Mouse (Mus musculus) MEL (cell line): ENCODE measurements around the gene Tnfrsf26. TPM values are rescaled to one million over a fixed set of nuclear protein-coding genes. Genes with fewer than 3 reads are reported as not detected.
"Not testable (repeated sequence)": the region's sequence is repeated elsewhere in the genome, so short reads cannot be mapped to it uniquely, and the experiment has no call there.

ENCODE experiments used
- DNase-seq: peaks from one replicate; pipeline ENCODE4 v3.0.0; 2011; ENCODE audit warnings: low read depth, low spot score
- H3K27ac ChIP-seq: 2 replicates; pipeline ENCODE4 v1.5.1; 2012; ENCODE audit warnings: low read depth, mild to moderate bottlenecking, control low read depth, low read length, moderate library complexity; ENCODE audit not compliant: control insufficient read depth
- H3K27me3 ChIP-seq, 2 experiments: fragments of 150-350 bp in 1 of 2; sonication (generic) in 1 of 2; 2 replicates each; pipeline ENCODE4 v1.6.1; 2012; ENCODE audit warnings: low read length in 2 of 2, mild to moderate bottlenecking in 2 of 2, improper control_type of control experiment in 1 of 2, moderate library complexity in 1 of 2; ENCODE audit not compliant: insufficient read depth in 2 of 2, control insufficient read depth in 1 of 2
- H3K36me3 ChIP-seq, 2 experiments: 2 replicates each; pipeline ENCODE4 v1.6.1; 2012 to 2014; ENCODE audit warnings: low read length in 2 of 2, improper control_type of control experiment in 1 of 2, inconsistent platforms in 1 of 2, mild to moderate bottlenecking in 1 of 2; ENCODE audit not compliant: insufficient read depth in 2 of 2, control insufficient read depth in 1 of 2
- H3K4me1 ChIP-seq, 2 experiments: fragments of 150-350 bp in 1 of 2; sonication (generic) in 1 of 2; 2 replicates each; pipeline ENCODE4 v1.6.1; 2012; ENCODE audit warnings: low read length in 2 of 2, improper control_type of control experiment in 1 of 2, mild to moderate bottlenecking in 1 of 2; ENCODE audit not compliant: insufficient read depth in 2 of 2, control insufficient read depth in 1 of 2
- H3K4me3 ChIP-seq, 2 experiments: fragments of 150-350 bp in 1 of 2; sonication (generic) in 1 of 2; 2 replicates each; pipeline ENCODE4 v1.5.1; 2012; ENCODE audit warnings: low read depth in 2 of 2, low read length in 2 of 2, mild to moderate bottlenecking in 2 of 2, moderate library complexity in 2 of 2, control low read depth in 1 of 2, improper control_type of control experiment in 1 of 2; ENCODE audit not compliant: control insufficient read depth in 1 of 2, insufficient read depth in 1 of 2
- H3K79me2 ChIP-seq: 2 replicates; pipeline ENCODE4 v1.6.1; 2012; ENCODE audit warnings: mild to moderate bottlenecking, low read length, moderate library complexity; ENCODE audit not compliant: control insufficient read depth, poor library complexity, insufficient read depth
- H3K9ac ChIP-seq: 2 replicates; pipeline ENCODE4 v1.6.1; 2012; ENCODE audit warnings: low read depth, mild to moderate bottlenecking, control low read depth, low read length, moderate library complexity; ENCODE audit not compliant: control insufficient read depth, poor library complexity, severe bottlenecking
- H3K9me3 ChIP-seq: fragments of 150-350 bp; sonication (generic); replicated peaks from 2 replicates; pipeline ENCODE4 v1.6.1; 2012; ENCODE audit warnings: mild to moderate bottlenecking, low read length, improper control_type of control experiment, moderate library complexity; ENCODE audit not compliant: insufficient read depth
- BHLHE40 ChIP-seq: IDR thresholded peaks from 2 replicates; pipeline ENCODE4 v1.6.1; 2012; ENCODE audit warnings: low read depth, mild to moderate bottlenecking, inconsistent platforms, low read length, improper control_type of control experiment, borderline replicate concordance
- ELF1 ChIP-seq: IDR thresholded peaks from 2 replicates; pipeline ENCODE4 v1.6.1; 2014; ENCODE audit warnings: low read depth, mild to moderate bottlenecking, inconsistent platforms, low read length, improper control_type of control experiment, moderate library complexity
- EP300 ChIP-seq, 2 experiments: IDR thresholded peaks; 2 replicates each; pipeline ENCODE4 v1.6.1; 2011; ENCODE audit warnings: improper control_type of control experiment in 2 of 2, low read length in 2 of 2, low read depth in 1 of 2, mild to moderate bottlenecking in 1 of 2
- ETS1 ChIP-seq: IDR thresholded peaks from 2 replicates; pipeline ENCODE4 v1.6.1; 2012; ENCODE audit warnings: low read depth, mild to moderate bottlenecking, inconsistent platforms, low read length, improper control_type of control experiment, moderate library complexity
- GATA1 ChIP-seq: IDR thresholded peaks from 2 replicates; pipeline ENCODE4 v1.6.1; 2011; ENCODE audit warnings: low read depth, low read length, improper control_type of control experiment
- HCFC1 ChIP-seq: IDR thresholded peaks from 2 replicates; pipeline ENCODE4 v1.6.1; 2012; ENCODE audit warnings: low read depth, mild to moderate bottlenecking, inconsistent platforms, low read length, improper control_type of control experiment, moderate library complexity
- JUND ChIP-seq: IDR thresholded peaks from 2 replicates; pipeline ENCODE4 v1.6.1; 2011; ENCODE audit warnings: low read depth, mild to moderate bottlenecking, improper control_type of control experiment, low read length
- KAT2A ChIP-seq: conservative IDR thresholded peaks from 2 replicates; pipeline ENCODE4 v1.6.1; 2012; ENCODE audit warnings: low read depth, low read length, improper control_type of control experiment, inconsistent platforms
- MAX ChIP-seq: IDR thresholded peaks from 2 replicates; pipeline ENCODE4 v1.6.1; 2011; ENCODE audit warnings: low read length, improper control_type of control experiment
- MAZ ChIP-seq: IDR thresholded peaks from 2 replicates; pipeline ENCODE4 v1.6.1; 2012; ENCODE audit warnings: low read depth, mild to moderate bottlenecking, inconsistent platforms, low read length, improper control_type of control experiment
- MEF2A ChIP-seq: IDR thresholded peaks from 2 replicates; pipeline ENCODE4 v1.6.1; 2014; ENCODE audit warnings: low read depth, mild to moderate bottlenecking, inconsistent platforms, low read length, improper control_type of control experiment; ENCODE audit not compliant: poor library complexity, insufficient replicate concordance, severe bottlenecking; ENCODE audit errors: extremely low read depth
- MXI1 ChIP-seq: IDR thresholded peaks from 2 replicates; pipeline ENCODE4 v1.6.1; 2011; ENCODE audit warnings: mild to moderate bottlenecking, low read depth, low read length, improper control_type of control experiment
- MYB ChIP-seq: IDR thresholded peaks from 2 replicates; pipeline ENCODE4 v1.6.1; 2011; ENCODE audit warnings: mild to moderate bottlenecking, low read depth, low read length, improper control_type of control experiment
- MYC ChIP-seq: IDR thresholded peaks from 2 replicates; pipeline ENCODE4 v1.6.1; 2011; ENCODE audit warnings: low read depth, mild to moderate bottlenecking, low read length, improper control_type of control experiment, moderate library complexity
- NRF1 ChIP-seq: IDR thresholded peaks from 2 replicates; pipeline ENCODE4 v1.6.1; 2014; ENCODE audit warnings: low read depth, mild to moderate bottlenecking, inconsistent platforms, low read length, improper control_type of control experiment, moderate library complexity; ENCODE audit not compliant: poor library complexity, insufficient read depth, severe bottlenecking
- POLR2A ChIP-seq, 2 experiments: IDR thresholded peaks; 2 replicates each; pipeline ENCODE4 v1.6.1; 2011 to 2012; ENCODE audit warnings: low read length in 2 of 2, mild to moderate bottlenecking in 2 of 2, control low read depth in 1 of 2, improper control_type of control experiment in 1 of 2, low read depth in 1 of 2, moderate library complexity in 1 of 2; ENCODE audit not compliant: control insufficient read depth in 1 of 2, insufficient read depth in 1 of 2, poor library complexity in 1 of 2
- POLR2AphosphoS2 ChIP-seq: IDR thresholded peaks from 2 replicates; pipeline ENCODE4 v1.6.1; 2011; ENCODE audit warnings: low read length, improper control_type of control experiment
- SIN3A ChIP-seq: IDR thresholded peaks from 2 replicates; pipeline ENCODE4 v1.6.1; 2012; ENCODE audit warnings: low read length, improper control_type of control experiment, inconsistent platforms
- SMC3 ChIP-seq: IDR thresholded peaks from 2 replicates; pipeline ENCODE4 v1.6.1; 2011; ENCODE audit warnings: low read depth, low read length, improper control_type of control experiment
- TBP ChIP-seq: IDR thresholded peaks from 2 replicates; pipeline ENCODE4 v1.8.0; 2011; ENCODE audit warnings: low read depth, low read length, improper control_type of control experiment
- USF2 ChIP-seq, 2 experiments: IDR thresholded peaks; 2 replicates each; pipeline ENCODE4 v1.6.1; 2011 to 2012; ENCODE audit warnings: improper control_type of control experiment in 2 of 2, low read length in 2 of 2, borderline replicate concordance in 1 of 2, inconsistent platforms in 1 of 2, low read depth in 1 of 2, mild to moderate bottlenecking in 1 of 2; ENCODE audit not compliant: insufficient read depth in 1 of 2
- ZKSCAN1 ChIP-seq: IDR thresholded peaks from 2 replicates; pipeline ENCODE4 v1.6.1; 2012; ENCODE audit warnings: low read depth, mild to moderate bottlenecking, inconsistent platforms, low read length, improper control_type of control experiment, moderate library complexity
- ZMIZ1 ChIP-seq: IDR thresholded peaks from 2 replicates; pipeline ENCODE4 v1.6.1; 2012; ENCODE audit warnings: low read depth, mild to moderate bottlenecking, inconsistent platforms, low read length, improper control_type of control experiment, moderate library complexity
- ZNF384 ChIP-seq: IDR thresholded peaks from 2 replicates; pipeline ENCODE4 v1.6.1; 2012; ENCODE audit warnings: low read depth, mild to moderate bottlenecking, inconsistent platforms, low read length, improper control_type of control experiment
- polyA plus RNA-seq, 2 experiments: library from polyadenylated mRNA; stranded (reverse) in 1 of 2; unstranded in 1 of 2; fragments of >175 nt in 1 of 2; fragments of >200 nt in 1 of 2; gene quantifications; 2 replicates each; pipeline versions ENCODE4 v1.2.1 to v1.2.4; 2012; ENCODE audit warnings: low replicate concordance in 2 of 2, low read depth in 1 of 2; ENCODE audit not compliant: insufficient read length in 2 of 2, insufficient read depth in 1 of 2, missing spikeins in 1 of 2
- total RNA-seq: library from RNA; depleted of rRNA; stranded (reverse); fragments of 300-350 nt; gene quantifications from 2 replicates; pipeline ENCODE4 v1.2.3, GENCODE M21; 2012

Gene Tnfrsf26
- total and polyA plus RNA-seq, 3 experiments, result 0.42 to 0.50 TPM; not detected in 1

DNA sequence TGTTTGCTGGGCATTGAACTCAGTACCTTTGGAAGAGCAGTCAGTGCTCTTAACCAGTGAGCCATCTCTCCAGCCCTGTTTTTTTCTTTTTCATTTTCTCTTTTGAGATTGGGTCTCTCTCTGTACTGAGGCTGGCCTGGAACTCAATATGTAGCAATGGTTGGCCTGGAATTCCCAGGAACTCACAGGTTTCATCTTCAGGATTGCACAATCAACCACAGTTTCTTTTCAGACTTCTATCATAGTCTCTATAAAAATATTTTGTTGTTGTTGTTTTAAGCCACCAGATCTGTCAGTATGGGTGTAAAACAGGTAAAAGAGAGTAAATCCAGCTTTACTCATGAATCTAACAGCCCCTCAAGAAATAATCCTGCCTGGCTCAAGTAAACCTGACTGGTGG lies 32.3 kb upstream of the Tnfrsf26 start:
- Histone ChIP-seq H3K9ac (no peak overlapping the region), H3K4me1 (no peaks in the 10 kb centered on the region), H3K27me3 (no peaks in the 10 kb centered on the region), H3K9me3 (no peaks in the 10 kb centered on the region), H3K36me3 (no peaks in the 10 kb centered on the region), H3K27ac (no peak overlapping the region), H3K4me3 (no peak overlapping the region), H3K79me2 (no peaks in the 10 kb centered on the region)
- TF ChIP-seq ZMIZ1 (no peak), ZNF384 (no peak), MAX (no peak), KAT2A (no peak), ZKSCAN1 (no peak), ETS1 (no peak), BHLHE40 (no peak)
- no peak for DNase-seq

DNA sequence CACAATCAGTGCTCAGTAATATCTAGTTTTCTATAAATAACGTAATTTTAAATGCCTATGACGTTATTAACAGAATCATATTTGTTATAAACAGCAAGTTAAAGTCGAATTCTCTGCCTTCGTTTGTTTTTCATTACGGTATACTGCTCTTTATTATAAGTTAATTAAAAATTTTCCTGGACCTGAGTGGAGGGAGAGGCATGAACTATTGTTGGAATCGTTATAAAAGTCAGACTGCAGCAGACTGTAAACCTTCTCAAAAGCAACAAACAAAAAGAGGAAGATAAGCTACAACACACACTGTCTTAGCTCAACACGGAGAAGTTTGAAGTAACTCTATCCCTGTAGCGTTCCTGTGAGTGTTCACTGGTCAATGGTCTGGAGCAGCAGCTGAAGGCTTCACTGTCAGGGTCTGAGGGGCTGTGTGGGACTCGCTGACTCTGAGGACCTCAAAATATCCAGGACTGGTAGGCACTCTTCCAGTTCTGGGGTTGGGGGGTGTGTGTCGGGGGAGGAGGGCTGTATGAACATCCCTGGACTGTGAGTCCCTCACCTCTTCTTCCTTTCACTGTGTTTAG lies 21.3 kb upstream of the Tnfrsf26 start:
- H3K79me2 ChIP-seq, H3K9me3 ChIP-seq, H3K4me1 ChIP-seq, H3K27me3 ChIP-seq, DNase-seq, H3K36me3 ChIP-seq, H3K4me3 ChIP-seq, H3K27ac ChIP-seq, H3K9ac ChIP-seq: not testable (repeated sequence)

DNA sequence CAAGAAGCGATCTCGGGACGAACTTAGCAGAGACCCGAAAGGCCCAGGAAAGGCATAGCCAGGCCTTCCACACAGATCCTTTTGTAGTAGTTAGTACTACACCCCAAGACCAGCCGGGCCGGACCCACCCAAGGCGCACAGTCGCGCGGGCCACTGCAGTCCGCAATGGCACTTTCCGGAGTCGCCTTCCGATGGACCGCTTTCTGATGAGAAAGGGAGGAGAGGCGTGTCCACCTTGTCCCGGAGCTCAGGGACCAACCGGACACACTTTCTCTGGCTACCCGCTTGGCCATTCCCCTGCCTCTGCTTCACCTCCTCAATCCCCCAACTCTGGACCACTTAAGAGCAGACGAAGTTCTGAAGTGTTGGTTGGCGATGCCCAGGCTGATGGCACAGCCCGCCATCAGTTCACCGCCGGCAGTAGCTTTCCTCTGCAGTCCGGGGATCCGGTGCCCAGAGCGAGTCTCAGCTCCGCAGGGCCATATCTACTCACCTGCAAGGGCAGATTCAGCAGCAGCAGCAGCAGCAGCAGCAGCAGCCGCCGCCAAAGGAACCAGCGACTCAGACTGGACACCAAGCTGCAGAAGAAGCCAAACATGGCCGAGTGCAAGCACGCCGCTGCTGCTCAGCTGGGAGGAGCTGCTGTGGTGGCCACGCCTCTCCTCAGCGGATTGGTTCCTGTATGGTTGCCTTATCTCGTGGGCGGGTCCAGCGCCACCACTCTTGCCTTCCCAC lies 20.7 kb upstream of the Tnfrsf26 start, which contains the start of gene Tnfrsf22:
Tnfrsf22 (minus strand) TSS at position 628 of the 735 bp plus-strand sequence.
- Histone ChIP-seq H3K36me3 (no peaks in the 10 kb centered on the region), H3K4me3 (peak within 1 kb of the TSS; percentile 66 to 72), H3K4me1 (peaks cover 0 to 3% of the 10 kb centered on the region in 2 experiments; a peak in 2 of 4 replicates), H3K9me3 (no peaks in the 10 kb centered on the region), H3K27ac (no peak within 1 kb of the TSS), H3K27me3 (no peaks in the 10 kb centered on the region; a peak in 1 of 4 replicates), H3K79me2 (no peaks in the 10 kb centered on the region), H3K9ac (peak within 1 kb of the TSS; percentile 46)
- DNase-seq, result peak; percentile 85
- TF ChIP-seq MAZ (no peak), ZKSCAN1 (no peak), GATA1 (peak; percentile 48; the same call in 1 of the 2 replicates), HCFC1 (no peak), ELF1 (no peak), JUND (no peak), MEF2A (no peak), MXI1 (peak; percentile 33; the same call in 1 of the 2 replicates), NRF1 (no peak), EP300 (IDR thresholded peaks at IDR 0.05; ENCODE audit: low read depth in 1 of 2, low read length in 2 of 2) (no peak), ETS1 (no peak), TBP (no peak), MYC (no peak), USF2 (IDR thresholded peaks at IDR 0.05; ENCODE audit: borderline replicate concordance in 1 of 2, insufficient read depth in 1 of 2, low read depth in 1 of 2, low read length in 2 of 2) (no peak), SIN3A (no peak), MYB (no peak), POLR2AphosphoS2 (no peak), POLR2A (IDR thresholded peaks at IDR 0.05; ENCODE audit: control insufficient read depth in 1 of 2, insufficient read depth in 1 of 2, low read depth in 1 of 2, low read length in 2 of 2, poor library complexity in 1 of 2) (peak; percentile 27 to 36; a peak in 2 of 4 replicates), SMC3 (no peak)
